Comparison of ENCODE assay signal across 7 mouse cellular contexts in the genomic region with DNA sequence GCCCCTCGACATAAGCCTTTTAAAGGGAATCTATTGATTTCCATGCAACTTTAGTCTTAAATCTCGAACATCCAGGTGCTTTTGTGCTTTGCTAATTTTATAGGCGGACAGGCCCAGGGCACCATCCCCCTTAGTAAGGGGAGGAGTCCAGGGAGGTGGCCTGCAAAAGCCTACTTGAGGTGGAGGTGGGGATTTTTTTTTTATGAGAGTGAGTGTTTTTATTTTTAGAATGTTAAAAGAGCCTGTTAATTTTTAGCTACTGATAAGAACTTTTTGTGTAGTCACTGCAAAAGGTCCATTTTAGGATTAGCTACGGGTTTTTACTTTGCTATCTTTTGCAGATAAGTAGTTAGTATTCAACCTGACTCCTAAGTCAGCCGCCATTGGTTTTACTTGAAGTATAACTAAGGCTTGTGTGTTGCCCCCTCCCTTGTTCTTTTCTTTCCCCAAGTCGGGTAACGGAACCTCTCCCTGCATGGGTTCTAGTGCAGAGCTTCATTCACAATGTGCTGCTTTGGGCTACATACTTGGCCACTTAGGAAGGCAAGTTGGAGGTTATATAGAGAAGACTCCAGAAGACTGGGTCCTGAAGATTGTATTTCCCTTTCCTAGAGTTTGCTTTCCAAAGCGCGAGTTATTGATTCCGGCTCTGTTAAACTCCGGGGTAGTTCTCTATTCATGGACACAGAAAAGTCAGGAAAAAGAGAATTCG. TPM values are rescaled to one million over a fixed set of nuclear protein-coding genes. Genes with fewer than 3 reads are reported as not detected.
DNase-seq lines count a peak whose midpoint lies in the region; ATAC-seq lines count a peak whose summit lies in the region.

No protein-coding gene starts in this region.

- ATAC-seq in megakaryocyte-erythroid progenitor cell, adult 5-6 weeks (replicated peaks; ENCODE audit: low FRiP score, low TSS enrichment, poor library complexity, severe bottlenecking), result peak; percentile 40

- peak; percentile 42 for DNase-seq in CD4-positive helper T cell, adult 2 months (ENCODE audit: low read depth, low spot score)
- peak; percentile 7 for DNase-seq in Muller cell, postnatal 12 days (ENCODE audit: inconsistent ontology term)
- DNase-seq in heart, adult 8-10 months (ENCODE audit: low spot score), result peak; percentile 33
- DNase-seq in kidney, postnatal 14 days, result peak; percentile 38
- no peak for DNase-seq in retina, embryonic 14.5 days (ENCODE audit: low spot score)
- no peak for DNase-seq in right cerebral cortex, postnatal 25 days

RNA-seq across cellular contexts. Expression of gene Wee1, which starts 2.2 kb away (rescaled TPM):
- 10 to 100 TPM in 2 of 4 experiments, 1 to 10 TPM in 2; 9.4 to 15.2 (median 11.6) TPM for total RNA-seq in heart, adult 8-10 months (2022)
- total RNA-seq in megakaryocyte-erythroid progenitor cell, adult 5-6 weeks (2014; fragmentation: Nextera tagmentation), result 42.8 and 48.8 TPM in 2 replicates
- 27.0 and 27.8 TPM in 2 replicates for total RNA-seq in megakaryocyte-erythroid progenitor cell, adult 5-6 weeks (2017)

Comparison
In these comparisons a context has a peak if more than half of its experiments do, and no peak if none do; other contexts are left out.
1. DNase-seq: peak in CD4-positive helper T cell, adult 2 months (single experiment), Muller cell, postnatal 12 days (single experiment), heart, adult 8-10 months (single experiment) and kidney, postnatal 14 days (single experiment); none in retina, embryonic 14.5 days (single experiment) and right cerebral cortex, postnatal 25 days (single experiment).